Mouse (Mus musculus) gonadal fat pad, adult 2 months (tissue): ENCODE data around the gene Zfp668. TPM values are rescaled to one million over a fixed set of nuclear protein-coding genes. Genes with fewer than 3 reads are reported as not detected.

ENCODE experiments used
- polyA plus RNA-seq: library from polyadenylated mRNA; depleted of rRNA; stranded (reverse); fragments of >200 nt; gene quantifications from 2 replicates; pipeline ENCODE4 v1.2.3, GENCODE M21; 2012; rRNA removed

Zfp668 gene
- polyA plus RNA-seq, 1 experiment = 5.9 TPM

Other genes starting within 250 kb of the Zfp668 start
- gene Bcl7c, start 167.9 kb downstream of the Zfp668 start, polyA plus RNA-seq = 21.2 and 30.4 TPM in 2 replicates
- gene Ctf1, start 164.1 kb downstream of the Zfp668 start, polyA plus RNA-seq = 21.0 and 35.9 TPM in 2 replicates
- gene Ctf2, start 144.7 kb downstream of the Zfp668 start, polyA plus RNA-seq = not detected in 2 replicates
- 25.7 and 26.8 TPM in 2 replicates for gene Fbxl19, start 132.3 kb downstream of the Zfp668 start, polyA plus RNA-seq
- 27.1 and 37.9 TPM in 2 replicates for gene Orai3, start 107.0 kb downstream of the Zfp668 start, polyA plus RNA-seq
- 7.6 and 11.8 TPM in 2 replicates for gene Setd1a, start 100.2 kb downstream of the Zfp668 start, polyA plus RNA-seq
- not detected in 2 replicates for gene Gm49388, start 91.2 kb downstream of the Zfp668 start, polyA plus RNA-seq
- 103 and 120 TPM in 2 replicates for gene Hsd3b7, start 76.2 kb downstream of the Zfp668 start, polyA plus RNA-seq
- gene Stx4a, start 52.5 kb downstream of the Zfp668 start, polyA plus RNA-seq = 76.2 and 82.5 TPM in 2 replicates
- 16.6 and 24.0 TPM in 2 replicates for gene Stx1b, start 52.3 kb downstream of the Zfp668 start, polyA plus RNA-seq
- gene Zfp646, start 607 bp downstream of the Zfp668 start, polyA plus RNA-seq = 18.3 and 22.8 TPM in 2 replicates
- gene Prss53, start 14.1 kb upstream of the Zfp668 start, polyA plus RNA-seq = 1.9 and 2.6 TPM in 2 replicates
- not detected in 2 replicates for gene Gm21974, start 18.6 kb upstream of the Zfp668 start, polyA plus RNA-seq
- gene Vkorc1, start 18.8 kb upstream of the Zfp668 start, polyA plus RNA-seq = 246 and 309 TPM in 2 replicates
- 118 and 137 TPM in 2 replicates for gene Bckdk, start 27.3 kb upstream of the Zfp668 start, polyA plus RNA-seq
- 15.9 and 16.4 TPM in 2 replicates for gene Kat8, start 35.7 kb upstream of the Zfp668 start, polyA plus RNA-seq
- 80.4 and 83.4 TPM in 2 replicates for gene Prss8, start 53.3 kb upstream of the Zfp668 start, polyA plus RNA-seq
- gene Prss36, start 69.9 kb upstream of the Zfp668 start, polyA plus RNA-seq = 23.6 and 29.7 TPM in 2 replicates
- gene Fus, start 90.6 kb upstream of the Zfp668 start, polyA plus RNA-seq = 285 and 355 TPM in 2 replicates
- 45.2 and 50.8 TPM in 2 replicates for gene Pycard, start 117.0 kb upstream of the Zfp668 start, polyA plus RNA-seq
- gene Trim72, start 127.1 kb upstream of the Zfp668 start, polyA plus RNA-seq = 1.2 and 1.6 TPM in 2 replicates
- 13.7 and 17.3 TPM in 2 replicates for gene Itgam, start 185.8 kb upstream of the Zfp668 start, polyA plus RNA-seq
- not detected in 2 replicates for gene Gm49368, start 185.9 kb upstream of the Zfp668 start, polyA plus RNA-seq